Mouse (Mus musculus) thymus, adult 2 months (tissue): ENCODE results near the gene Gnaz. TPM values are rescaled to one million over a fixed set of nuclear protein-coding genes. Genes with fewer than 3 reads are reported as not detected.

Source experiments
- DNase-seq: peaks from one replicate; pipeline ENCODE4 v3.0.0; 2021
- H3K27ac ChIP-seq: fragments of 200-500 bp; 2 replicates; pipeline ENCODE4 v1.5.1; 2012; ENCODE audit warnings: low read length, control low read depth; ENCODE audit not compliant: control insufficient read depth, insufficient read depth
- H3K27me3 ChIP-seq: fragments of 200-500 bp; 2 replicates; pipeline ENCODE4 v1.6.1; 2012; ENCODE audit warnings: mild to moderate bottlenecking, low read length, moderate library complexity, mixed read lengths; ENCODE audit not compliant: control insufficient read depth, insufficient read depth
- H3K36me3 ChIP-seq: fragments of 200-500 bp; 2 replicates; pipeline ENCODE4 v1.6.1; 2012; ENCODE audit warnings: mild to moderate bottlenecking, low read length, moderate library complexity; ENCODE audit not compliant: control insufficient read depth, insufficient read depth
- H3K4me1 ChIP-seq: fragments of 200-500 bp; replicated peaks from 2 replicates; pipeline ENCODE4 v1.6.1; 2012; ENCODE audit warnings: low read length; ENCODE audit not compliant: control insufficient read depth, insufficient read depth
- H3K4me3 ChIP-seq: fragments of 200-500 bp; 2 replicates; pipeline ENCODE4 v1.5.1; 2012; ENCODE audit warnings: mild to moderate bottlenecking, low read length, control low read depth, moderate library complexity; ENCODE audit not compliant: control insufficient read depth, insufficient read depth
- CTCF ChIP-seq: fragments of 200-500 bp; IDR thresholded peaks from 2 replicates; pipeline ENCODE4 v1.5.1; 2012; ENCODE audit warnings: mild to moderate bottlenecking, control low read depth, low read length, moderate library complexity, borderline replicate concordance; ENCODE audit not compliant: control insufficient read depth, poor library complexity, insufficient read depth; ENCODE audit errors: extremely low read depth
- POLR2A ChIP-seq: fragments of 200-500 bp; IDR thresholded peaks from 2 replicates; pipeline ENCODE4 v1.6.1; 2012; ENCODE audit warnings: mild to moderate bottlenecking, low read length, control low read depth, moderate library complexity; ENCODE audit not compliant: control insufficient read depth, poor library complexity, insufficient read depth; ENCODE audit errors: extremely low read depth
- WGBS: fragments of 180-500 bp; shearing (Covaris S2); methylation state at CpG from one replicate; pipeline ENCODE4 v1.1.7; 2018; 5-methylcytosine and 5-hydroxymethylcytosine counted together
- polyA plus RNA-seq: library from polyadenylated mRNA; depleted of rRNA; stranded (reverse); fragments of >200 nt; gene quantifications from 2 replicates; pipeline ENCODE4 v1.2.3, GENCODE M21; 2012

The Gnaz gene
- polyA plus RNA-seq, 1 experiment, result 0.58 TPM

DNA sequence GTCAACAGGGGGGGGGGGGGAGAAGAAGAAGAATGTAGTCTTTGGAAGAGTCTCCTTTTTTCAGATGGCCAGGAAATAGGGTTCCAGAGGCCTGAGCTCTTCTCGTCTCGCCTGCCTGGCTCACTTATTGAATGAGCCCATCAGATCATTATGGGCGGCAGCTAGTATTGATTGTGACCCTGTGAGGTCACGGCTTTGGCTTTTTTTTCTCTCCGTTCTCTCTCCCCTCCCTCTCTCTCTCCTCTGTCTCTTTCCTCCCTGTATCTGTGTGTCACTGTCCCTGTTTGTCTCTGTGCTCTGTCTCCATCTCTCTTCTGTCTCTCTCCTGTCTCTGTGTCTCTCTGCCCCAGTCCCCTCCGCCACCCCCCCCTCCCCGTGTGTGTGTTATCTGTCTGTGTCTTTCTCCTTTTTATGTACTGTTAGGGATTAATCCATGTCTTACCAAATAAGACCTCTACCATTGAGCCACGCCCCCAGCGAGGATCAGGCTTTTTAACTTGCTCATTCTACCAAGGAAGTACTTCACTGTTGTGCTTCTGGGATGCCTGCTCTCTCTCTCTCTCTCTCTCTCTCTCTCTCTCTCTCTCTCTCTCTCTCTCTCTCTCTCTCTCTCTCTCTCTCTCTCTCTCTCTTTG, 91.9 kb downstream of the Gnaz start:
- WGBS, result 70% methylated on average over 9 of the region's 9 CpGs
- Histone ChIP-seq H3K4me1 (peaks cover 37% of the 10 kb centered on the region), H3K27ac (no peak overlapping the region), H3K36me3 (no peaks in the 10 kb centered on the region), H3K27me3 (peaks cover 5% of the 10 kb centered on the region; the same call in 1 of the 2 replicates), H3K4me3 (no peak overlapping the region)
- no peak for DNase-seq
- no peak for TF ChIP-seq POLR2A
- no peak for TF ChIP-seq CTCF

DNA sequence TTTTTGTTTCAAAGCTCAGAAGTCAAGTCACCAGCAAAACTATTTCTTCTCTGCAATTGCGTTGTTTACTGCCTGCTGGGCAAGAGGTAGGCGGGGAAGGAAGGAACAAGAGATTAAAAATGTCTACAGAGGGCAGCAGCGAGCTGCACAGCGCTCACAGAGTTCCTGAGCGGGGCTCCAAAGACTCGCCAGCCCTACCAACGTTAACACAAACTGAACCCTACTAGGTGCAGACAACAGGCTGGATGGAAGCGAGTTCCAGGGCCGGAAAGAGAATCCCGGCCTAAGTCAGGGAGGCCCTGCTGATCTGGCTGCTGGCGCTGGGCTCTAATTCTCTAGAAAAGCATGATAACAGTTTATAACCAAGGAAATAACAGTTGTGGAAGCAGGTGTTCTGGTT, 92.4 kb downstream of the Gnaz start:
- H3K36me3 ChIP-seq, result no peaks in the 10 kb centered on the region
- no peak overlapping the region for H3K27ac ChIP-seq
- peak; percentile 75 for DNase-seq
- peaks cover 37% of the 10 kb centered on the region for H3K4me1 ChIP-seq
- peak; percentile 67; the same call in 1 of the 2 replicates for TF ChIP-seq CTCF
- no peak for TF ChIP-seq POLR2A
- no peak overlapping the region for H3K4me3 ChIP-seq
- WGBS, result 3% methylated on average over 11 of the region's 11 CpGs
- peaks cover 5% of the 10 kb centered on the region; the same call in 1 of the 2 replicates for H3K27me3 ChIP-seq

DNA sequence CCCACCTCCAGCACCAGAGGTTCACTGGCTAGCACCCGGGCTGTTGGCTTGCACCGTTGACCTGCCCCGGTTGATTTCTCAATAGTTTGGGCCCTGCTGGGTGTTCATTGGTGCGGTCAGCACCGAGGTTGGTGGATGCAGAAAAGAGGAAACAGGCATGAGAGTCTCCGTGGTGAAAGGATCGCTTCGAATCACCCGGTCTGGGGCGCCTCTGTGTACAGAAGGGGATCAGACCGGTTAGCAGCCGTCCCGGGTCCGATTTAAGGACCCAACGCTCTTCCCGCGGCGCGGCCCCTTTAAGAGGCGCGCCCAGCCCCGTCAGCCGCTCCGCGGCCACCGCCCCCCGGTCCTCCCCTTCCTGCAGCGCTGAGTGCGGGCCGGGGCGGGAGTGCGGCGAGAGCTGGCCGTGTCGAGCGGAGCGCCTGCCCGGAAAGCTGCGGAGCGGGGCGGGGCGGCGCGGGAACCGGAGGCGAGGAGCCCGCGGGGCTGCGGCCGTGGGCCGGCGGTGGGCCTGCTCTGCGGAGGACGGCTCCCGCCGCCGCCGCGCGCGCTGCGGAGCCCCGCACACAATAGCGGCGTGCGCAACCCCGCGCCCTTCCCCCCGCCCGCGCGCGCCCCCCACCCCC, 93.4 kb downstream of the Gnaz start, which contains the start of gene Bcr:
Gene Bcr (plus strand): TSS at position 376 of the 626 bp plus-strand sequence.
- no peak within 1 kb of the TSS for H3K27ac ChIP-seq
- DNase-seq, result peak; percentile 76
- H3K4me3 ChIP-seq, result peak within 1 kb of the TSS; percentile 81
- H3K27me3 ChIP-seq, result peaks cover 5% of the 10 kb centered on the region; the same call in 1 of the 2 replicates
- peaks cover 37% of the 10 kb centered on the region for H3K4me1 ChIP-seq
- 1% methylated on average over 69 of the region's 73 CpGs for whole genome bisulfite sequencing
- TF ChIP-seq POLR2A (peak; percentile 67), CTCF (peak; percentile 52; the same call in 1 of the 2 replicates)
- no peaks in the 10 kb centered on the region for H3K36me3 ChIP-seq

DNA sequence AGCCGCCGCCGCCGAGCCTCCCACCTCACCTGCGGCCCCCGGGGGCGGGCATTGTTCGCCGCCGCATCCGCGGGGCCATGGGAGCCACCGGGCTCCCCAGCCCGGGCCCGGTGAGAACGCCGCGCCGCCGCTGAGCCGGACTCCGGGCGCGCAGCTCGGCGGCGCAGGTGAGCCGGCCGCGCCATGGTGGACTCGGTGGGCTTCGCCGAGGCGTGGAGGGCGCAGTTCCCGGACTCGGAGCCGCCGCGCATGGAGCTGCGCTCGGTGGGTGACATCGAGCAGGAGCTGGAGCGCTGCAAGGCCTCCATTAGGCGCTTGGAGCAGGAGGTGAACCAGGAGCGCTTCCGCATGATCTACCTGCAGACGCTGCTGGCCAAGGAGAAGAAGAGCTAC, 93.9 kb downstream of the Gnaz start:
- peaks cover 39% of the 10 kb centered on the region for H3K4me1 ChIP-seq
- under 1% methylated on average over 40 of the region's 48 CpGs for WGBS
- H3K27ac ChIP-seq, result no peak overlapping the region
- DNase-seq, result peak; percentile 43
- H3K27me3 ChIP-seq, result peaks cover 5% of the 10 kb centered on the region; the same call in 1 of the 2 replicates
- no peak for TF ChIP-seq CTCF
- TF ChIP-seq POLR2A, result no peak
- no peaks in the 10 kb centered on the region for H3K36me3 ChIP-seq
- peak overlapping the region; percentile 81 for H3K4me3 ChIP-seq

DNA sequence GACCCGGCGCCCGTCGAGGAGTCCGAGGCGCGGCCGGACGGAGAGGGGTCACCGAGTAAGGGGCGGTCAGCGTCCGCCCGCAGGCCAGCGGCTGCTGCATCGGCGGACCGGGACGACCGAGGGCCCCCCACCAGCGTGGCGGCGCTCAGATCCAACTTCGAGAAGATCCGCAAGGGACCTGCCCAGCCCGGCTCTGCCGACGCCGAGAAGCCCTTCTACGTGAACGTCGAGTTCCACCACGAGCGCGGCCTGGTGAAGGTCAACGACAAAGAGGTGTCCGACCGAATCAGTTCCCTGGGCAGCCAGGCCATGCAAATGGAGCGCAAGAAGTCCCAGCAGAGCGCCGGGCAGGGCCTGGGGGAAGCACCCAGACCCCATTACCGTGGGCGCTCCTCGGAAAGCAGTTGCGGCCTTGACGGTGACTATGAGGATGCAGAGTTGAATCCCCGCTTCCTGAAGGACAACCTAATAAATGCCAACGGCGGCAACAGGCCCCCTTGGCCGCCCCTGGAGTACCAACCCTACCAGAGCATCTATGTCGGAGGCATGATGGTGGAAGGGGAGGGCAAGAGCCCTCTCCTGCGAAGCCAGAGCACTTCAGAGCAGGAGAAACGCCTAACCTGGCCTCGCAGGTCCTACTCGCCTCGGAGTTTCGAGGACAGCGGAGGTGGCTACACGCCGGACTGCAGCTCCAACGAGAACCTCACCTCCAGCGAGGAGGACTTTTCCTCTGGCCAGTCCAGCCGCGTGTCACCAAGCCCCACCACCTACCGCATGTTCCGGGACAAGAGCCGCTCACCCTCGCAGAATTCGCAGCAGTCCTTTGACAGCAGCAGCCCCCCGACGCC, 94.6 kb downstream of the Gnaz start:
- DNase-seq, result peak; percentile 21
- H3K27ac ChIP-seq, result no peak overlapping the region
- 4% methylated on average over 71 of the region's 71 CpGs for WGBS

DNA sequence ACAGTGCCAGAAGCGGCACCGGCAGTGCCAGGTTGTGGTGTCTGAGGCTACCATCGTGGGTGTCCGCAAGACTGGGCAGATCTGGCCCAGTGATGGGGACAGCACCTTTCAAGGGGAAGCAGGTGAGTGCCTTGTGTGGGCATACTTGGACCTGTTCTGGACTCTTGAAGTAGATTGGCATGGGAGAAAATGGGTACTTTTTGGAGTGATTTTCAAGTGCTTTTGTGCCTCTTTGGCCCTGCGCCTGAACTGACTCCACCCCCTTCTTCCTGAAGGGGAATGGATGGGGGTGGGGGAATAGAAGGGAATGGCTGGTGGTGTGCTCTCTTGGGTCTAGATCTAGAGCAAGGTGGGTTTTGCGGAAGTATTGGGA, 95.2 kb downstream of the Gnaz start:
- peaks cover 5% of the 10 kb centered on the region; the same call in 1 of the 2 replicates for H3K27me3 ChIP-seq
- peak overlapping the region; percentile 81 for H3K4me3 ChIP-seq
- peaks cover 40% of the 10 kb centered on the region for H3K4me1 ChIP-seq
- no peaks in the 10 kb centered on the region for H3K36me3 ChIP-seq
- no peak overlapping the region for H3K27ac ChIP-seq
- WGBS, result 8% methylated on average over 6 of the region's 6 CpGs
- no peak for TF ChIP-seq CTCF
- TF ChIP-seq POLR2A, result no peak
- no peak for DNase-seq

More for the DNA sequence above, 94.6 kb downstream of the Gnaz start:
- Histone ChIP-seq H3K36me3 (no peaks in the 10 kb centered on the region), H3K27me3 (peaks cover 5% of the 10 kb centered on the region; the same call in 1 of the 2 replicates), H3K4me1 (peaks cover 40% of the 10 kb centered on the region), H3K4me3 (peak overlapping the region; percentile 81)
- TF ChIP-seq CTCF, result no peak
- TF ChIP-seq POLR2A, result peak; percentile 27; the same call in 1 of the 2 replicates
